Mouse (Mus musculus): ENCODE measurements around the gene Uba3. TPM values are rescaled to one million over a fixed set of nuclear protein-coding genes. Genes with fewer than 3 reads are reported as not detected.
A peak's percentile ranks its signal among the peaks of the same experiment; 100 is the strongest.

Uba3 gene
- polyA plus RNA-seq, 1 experiment from 2014 or later, result 16.1 TPM

DNA sequence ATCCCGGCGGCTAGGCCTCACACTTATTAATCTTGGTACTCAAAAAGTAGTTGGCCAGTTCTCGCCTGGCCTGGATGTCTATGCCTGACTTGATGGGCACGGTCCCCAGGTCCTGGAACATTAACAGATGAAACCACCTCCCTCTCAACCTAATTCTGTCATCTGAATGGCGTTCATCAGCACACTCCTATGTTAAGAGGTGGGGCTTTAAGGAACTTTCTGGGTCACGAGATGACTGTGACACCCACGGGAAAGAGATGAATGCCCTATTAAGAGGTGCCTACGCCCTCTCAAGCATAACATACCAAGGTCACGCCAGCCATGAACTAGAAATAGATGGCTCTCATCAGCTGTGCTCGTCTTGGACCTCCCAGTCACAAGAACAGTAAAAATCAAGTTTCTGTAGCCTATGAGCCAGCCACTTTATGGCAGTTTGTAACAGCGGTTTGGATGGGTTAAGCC is 26.0 kb downstream of the Uba3 start:
- ATAC-seq (peak; percentile 61), DNase-seq (no peak)

DNA sequence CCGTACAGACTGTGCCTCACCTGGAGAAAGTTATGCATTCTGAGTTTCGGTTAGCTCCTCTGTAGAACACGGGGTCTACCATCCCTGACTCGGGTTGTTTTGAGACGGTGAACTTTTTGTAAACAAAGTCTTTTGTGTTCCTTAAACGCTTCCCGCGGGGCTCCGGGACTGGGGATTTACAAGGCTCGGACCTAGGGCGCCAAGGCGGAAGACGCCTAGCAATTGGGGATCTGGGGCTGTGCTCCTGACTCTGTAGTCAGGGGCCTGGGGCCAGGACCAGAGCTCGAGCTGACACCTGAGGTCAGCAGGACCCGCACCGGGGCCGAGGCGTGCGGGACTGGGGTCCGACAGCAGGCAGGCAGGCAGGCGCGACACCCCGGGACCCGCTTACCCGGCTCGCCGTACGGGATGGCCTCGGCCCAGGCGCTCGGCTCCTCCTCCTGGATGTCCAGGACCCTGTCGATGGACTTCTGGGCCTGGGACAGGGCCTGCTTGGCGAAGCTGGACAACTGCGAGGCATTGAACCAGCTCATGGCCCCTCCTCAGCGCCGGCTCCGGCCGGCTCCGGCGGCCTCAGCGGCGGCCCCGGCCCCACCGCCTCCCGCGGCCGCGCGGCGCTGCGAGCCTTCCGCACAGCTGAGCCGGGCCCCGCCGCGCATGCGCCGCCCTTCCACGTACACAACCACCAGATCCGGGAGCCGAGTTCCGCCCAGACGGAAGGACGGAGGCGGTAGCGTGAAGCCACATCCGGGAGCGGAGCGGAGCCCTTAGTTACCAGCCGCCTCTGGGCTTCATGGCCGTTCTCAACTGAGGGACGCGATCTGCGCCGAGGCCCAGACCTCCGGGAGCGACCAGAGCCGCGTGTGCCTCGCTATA is 26.7 kb downstream of the Uba3 start, which contains the start of gene Tmf1:
Gene Tmf1 (minus strand): TSS at position 632 of the 876 bp plus-strand sequence.
- H3K27ac ChIP-seq (ENCODE audit: low read depth), result peak within 1 kb of the TSS; percentile 98
- H3K9me3 ChIP-seq (ENCODE audit: low read length), result no peaks in the 10 kb centered on the region
- 0 out of 2 replicates have a peak, but pooled peaks cover 7% of the 10 kb centered on the region for H3K36me3 ChIP-seq (replicated peaks; ENCODE audit: insufficient read depth, low read length)
- ATAC-seq (peak; percentile 97), DNase-seq (peak; percentile 97)
- under 1% methylated on average over 74 of the region's 80 CpGs for WGBS (ENCODE audit: insufficient replicate concordance)
- H3K4me1 ChIP-seq (ENCODE audit: insufficient read depth), result peaks cover 18% of the 10 kb centered on the region
- no peaks in the 10 kb centered on the region for H3K27me3 ChIP-seq (ENCODE audit: insufficient read depth, low read length)
- H3K4me2 ChIP-seq (ENCODE audit: low read depth, low read length), result peak within 1 kb of the TSS; percentile 73
- TF ChIP-seq EP300 (IDR thresholded peaks at IDR 0.05; ENCODE audit: low read depth), result no peak
- no peak for TF ChIP-seq CTCF (IDR thresholded peaks at IDR 0.05; ENCODE audit: low read depth)
- peak within 1 kb of the TSS; percentile 96 for H3K4me3 ChIP-seq (ENCODE audit: low read depth, low read length)
- H3K9ac ChIP-seq (replicated peaks), result peak within 1 kb of the TSS; percentile 97

More for the DNA sequence above, 26.0 kb downstream of the Uba3 start:
- no peaks in the 10 kb centered on the region for H3K9me3 ChIP-seq (ENCODE audit: low read length)
- H3K27me3 ChIP-seq (ENCODE audit: insufficient read depth, low read length), result no peaks in the 10 kb centered on the region
- WGBS (ENCODE audit: insufficient replicate concordance), result 14% methylated on average over 11 of the region's 11 CpGs
- peak overlapping the region; percentile 98 for H3K27ac ChIP-seq (ENCODE audit: low read depth)
- H3K36me3 ChIP-seq (replicated peaks; ENCODE audit: insufficient read depth, low read length), result peaks cover 7% of the 10 kb centered on the region; the same call in 1 of the 2 replicates
- H3K4me1 ChIP-seq (ENCODE audit: insufficient read depth), result peaks cover 18% of the 10 kb centered on the region
- H3K4me2 ChIP-seq (ENCODE audit: low read depth, low read length), result peak overlapping the region; percentile 73
- no peak for TF ChIP-seq CTCF (IDR thresholded peaks at IDR 0.05; ENCODE audit: low read depth)
- no peak for TF ChIP-seq EP300 (IDR thresholded peaks at IDR 0.05; ENCODE audit: low read depth)
- H3K4me3 ChIP-seq (ENCODE audit: low read depth, low read length), result peak overlapping the region; percentile 96
- peak overlapping the region; percentile 97 for H3K9ac ChIP-seq (replicated peaks)

DNA sequence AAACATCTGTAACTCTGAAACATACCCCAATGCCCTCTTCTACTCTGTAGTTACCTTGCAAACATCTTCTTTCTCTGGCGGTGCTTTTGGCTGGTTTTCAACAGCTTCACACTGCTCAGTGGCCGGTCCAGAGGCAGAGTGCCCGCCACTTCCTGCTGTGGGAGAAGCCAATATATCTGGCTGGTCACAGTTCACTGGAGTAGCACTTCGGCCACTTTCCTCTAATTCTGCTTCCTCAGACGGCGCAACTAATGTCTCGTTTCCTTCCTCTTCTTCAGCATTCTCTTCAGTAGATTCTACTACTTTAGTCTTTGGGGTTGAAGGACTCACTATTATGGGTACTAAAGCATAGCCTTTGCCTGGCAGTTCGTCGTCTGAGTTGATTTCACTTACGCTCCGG is 29.7 kb downstream of the Uba3 start:
- Histone ChIP-seq H3K4me2 (ENCODE audit: low read depth, low read length) (peak overlapping the region; percentile 38), H3K4me3 (ENCODE audit: low read depth, low read length) (no peak overlapping the region), H3K27ac (ENCODE audit: low read depth) (no peak overlapping the region), H3K36me3 (replicated peaks; ENCODE audit: insufficient read depth, low read length) (peaks cover 24% of the 10 kb centered on the region), H3K4me1 (ENCODE audit: insufficient read depth) (peaks cover 18% of the 10 kb centered on the region), H3K9ac (replicated peaks) (no peak overlapping the region), H3K9me3 (ENCODE audit: low read length) (no peaks in the 10 kb centered on the region), H3K27me3 (ENCODE audit: insufficient read depth, low read length) (no peaks in the 10 kb centered on the region)
- TF ChIP-seq EP300 (IDR thresholded peaks at IDR 0.05; ENCODE audit: low read depth) (no peak), CTCF (IDR thresholded peaks at IDR 0.05; ENCODE audit: low read depth) (no peak)
- DNase-seq (peak; percentile 22), ATAC-seq (no peak)
- 41% methylated on average over 11 of the region's 11 CpGs for whole genome bisulfite sequencing (ENCODE audit: insufficient replicate concordance)

DNA sequence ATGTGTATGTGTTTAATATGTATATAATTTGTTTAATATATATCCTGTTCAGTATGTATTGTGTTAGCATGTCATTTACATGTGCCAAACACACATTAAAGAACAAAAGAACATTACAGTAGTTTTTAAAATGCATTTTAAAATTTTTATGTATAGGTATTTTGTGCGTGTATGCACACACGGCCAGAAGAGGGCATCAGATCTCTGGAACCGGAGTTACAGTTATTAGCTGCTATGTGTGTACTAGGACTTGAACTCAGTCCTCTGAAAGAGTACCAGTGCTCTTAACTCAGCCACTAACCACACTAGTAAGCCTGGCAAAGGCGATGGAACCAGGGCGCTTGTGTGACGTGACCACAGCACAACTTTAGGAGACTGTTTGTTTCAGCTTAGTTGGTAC is 55.3 kb downstream of the Uba3 start:
- TF ChIP-seq EP300 (IDR thresholded peaks at IDR 0.05; ENCODE audit: low read depth) (no peak), CTCF (IDR thresholded peaks at IDR 0.05; ENCODE audit: low read depth) (peak; percentile 38)
- ATAC-seq (no peak), DNase-seq (no peak)
- whole genome bisulfite sequencing (ENCODE audit: insufficient replicate concordance), result 76% methylated on average over 6 of the region's 6 CpGs
- Histone ChIP-seq H3K4me3 (ENCODE audit: low read depth, low read length) (no peak overlapping the region), H3K36me3 (replicated peaks; ENCODE audit: insufficient read depth, low read length) (peaks cover 5% of the 10 kb centered on the region; the same call in 1 of the 2 replicates), H3K27ac (ENCODE audit: low read depth) (no peak overlapping the region), H3K9me3 (ENCODE audit: low read length) (no peaks in the 10 kb centered on the region), H3K4me1 (ENCODE audit: insufficient read depth) (peaks cover 18% of the 10 kb centered on the region), H3K27me3 (ENCODE audit: insufficient read depth, low read length) (no peaks in the 10 kb centered on the region), H3K4me2 (ENCODE audit: low read depth, low read length) (no peak overlapping the region), H3K9ac (replicated peaks) (no peak overlapping the region)

DNA sequence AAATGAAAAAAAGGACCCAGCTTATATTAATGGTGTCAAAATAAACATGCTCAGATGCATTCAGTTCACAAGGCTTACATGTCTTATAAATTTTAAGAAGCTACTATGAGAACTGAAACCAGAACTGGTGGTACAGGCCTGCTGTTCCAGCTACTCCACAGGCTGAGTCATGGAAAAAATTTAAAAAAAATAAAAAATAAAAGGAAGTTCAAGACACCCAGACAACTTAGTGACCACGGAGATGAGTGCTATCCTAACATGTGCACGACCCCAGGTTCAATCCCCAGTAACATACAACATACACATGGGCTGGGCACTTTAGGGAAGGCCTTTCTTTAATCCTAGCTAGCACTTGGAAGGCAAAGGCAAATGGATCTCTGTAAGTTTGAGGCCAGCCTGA is 55.7 kb downstream of the Uba3 start:
- no peak for TF ChIP-seq CTCF (IDR thresholded peaks at IDR 0.05; ENCODE audit: low read depth)
- peaks cover 18% of the 10 kb centered on the region for H3K4me1 ChIP-seq (ENCODE audit: insufficient read depth)
- H3K27me3 ChIP-seq (ENCODE audit: insufficient read depth, low read length), result no peaks in the 10 kb centered on the region
- H3K4me2 ChIP-seq (ENCODE audit: low read depth, low read length), result no peak overlapping the region
- H3K36me3 ChIP-seq (replicated peaks; ENCODE audit: insufficient read depth, low read length), result peaks cover 6% of the 10 kb centered on the region; the same call in 1 of the 2 replicates
- no peak overlapping the region for H3K4me3 ChIP-seq (ENCODE audit: low read depth, low read length)
- H3K9ac ChIP-seq (replicated peaks), result no peak overlapping the region
- no peak for ATAC-seq
- no peak for DNase-seq
- WGBS (ENCODE audit: insufficient replicate concordance), result 60% methylated on average over 2 of the region's 2 CpGs
- H3K27ac ChIP-seq (ENCODE audit: low read depth), result peak overlapping the region; percentile 80
- no peaks in the 10 kb centered on the region for H3K9me3 ChIP-seq (ENCODE audit: low read length)

Data from liver, postnatal 0 days (tissue).